Mouse (Mus musculus) adrenal gland, postnatal 14 days (tissue): ENCODE measurements at regions not wholly inside any gene's neighbourhood (a gene's known extent, or its start where the extent isn't known, plus 50 kb on each side); places are given as distances from the start of the nearest gene placed in this dataset.

ENCODE experiments used
- DNase-seq: peaks from one replicate; pipeline ENCODE4 v3.0.0; 2021; ENCODE audit warnings: mixed read lengths

DNA sequence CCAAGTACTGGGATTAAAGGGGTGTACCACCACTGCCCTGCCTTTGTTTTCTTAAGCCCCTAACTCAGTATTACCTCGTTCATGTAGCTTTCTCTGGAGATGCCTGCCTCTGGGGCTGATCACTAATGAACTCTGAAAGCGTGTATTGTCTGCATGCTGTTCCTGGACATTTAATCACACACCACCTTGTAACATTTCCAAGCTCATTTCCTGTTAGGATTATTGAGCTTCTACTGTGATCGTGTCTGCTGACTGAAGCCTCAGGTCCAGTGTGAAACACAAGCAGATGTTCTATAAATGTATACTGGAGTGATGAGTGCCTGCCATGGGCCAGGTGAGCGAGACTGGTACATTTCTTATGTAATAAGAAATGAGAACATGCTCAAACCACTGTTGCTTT, 398.6 kb downstream of the Brinp2 start:
- DNase-seq, result no peak

GRCm38 (mm10) chr1:157964461-157964860, 391.7 kb downstream of the Brinp2 start:
- DNase-seq, result no peak

DNA sequence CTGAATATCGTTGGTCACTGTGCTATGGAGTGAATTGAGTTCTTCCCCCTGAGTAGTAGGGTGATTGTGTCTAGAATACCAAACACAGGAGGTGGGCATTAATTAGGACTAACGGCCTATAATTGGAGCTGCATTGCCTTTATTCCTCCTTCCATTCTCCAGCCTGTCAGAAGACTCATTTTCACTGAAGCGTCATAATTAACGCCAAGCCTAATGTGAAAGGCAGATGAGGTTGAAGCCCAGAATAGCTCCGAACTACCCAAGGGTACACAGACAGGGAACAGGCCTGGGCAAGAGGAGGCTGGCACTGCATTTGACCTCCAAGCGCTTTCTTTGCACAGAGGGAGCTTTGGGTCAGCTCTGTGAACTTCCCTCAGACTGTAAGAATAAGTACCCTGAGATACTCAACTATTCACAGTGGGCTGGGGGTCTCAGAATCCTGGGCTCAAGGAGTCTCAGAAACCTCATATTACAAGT, 386.5 kb downstream of the Brinp2 start:
- DNase-seq, result no peak

- no peak for DNase-seq
Measured at GRCm38 (mm10) chr1:157973373-157974232, 382.5 kb downstream of the Brinp2 start.

DNA sequence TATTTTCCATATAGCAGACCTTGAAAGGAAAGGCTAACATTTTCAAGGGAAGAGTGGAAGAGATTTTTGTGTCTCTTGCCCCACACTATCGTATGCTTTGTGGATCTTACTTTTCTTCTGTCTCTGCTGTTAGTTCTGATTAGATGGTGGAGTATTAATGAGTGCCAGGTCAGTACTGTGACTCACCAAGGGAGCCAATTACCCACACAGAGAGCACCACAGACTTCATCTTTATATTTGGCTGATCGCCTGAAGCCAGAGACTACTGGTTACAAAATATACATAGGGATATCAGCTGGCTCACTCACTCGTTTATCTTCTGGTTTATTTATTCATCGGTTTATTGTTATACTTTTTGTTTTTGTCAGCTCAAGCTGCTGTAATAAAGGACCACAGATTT, 381.5 kb downstream of the Brinp2 start:
- no peak for DNase-seq

DNA sequence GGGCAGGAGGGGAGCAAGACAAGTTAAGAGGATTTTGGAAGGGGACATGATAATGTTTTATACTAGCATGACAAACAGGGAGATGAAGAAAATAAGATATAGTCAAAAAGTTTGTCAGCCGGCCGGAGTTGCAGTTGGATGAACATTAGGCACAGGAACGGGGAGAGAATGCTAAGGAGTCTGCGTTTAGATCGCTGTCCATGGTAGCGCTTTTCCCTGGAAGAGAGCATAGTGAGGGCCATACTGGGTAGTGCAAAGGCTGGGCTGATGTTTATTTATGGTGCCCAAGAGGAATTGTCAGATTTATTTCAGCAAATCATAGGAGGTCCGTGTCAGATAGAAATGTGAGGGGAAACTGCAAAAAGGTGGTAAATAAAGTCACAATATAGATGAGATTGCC, 337.0 kb downstream of the Brinp2 start:
- DNase-seq, result peak; percentile 42

DNA sequence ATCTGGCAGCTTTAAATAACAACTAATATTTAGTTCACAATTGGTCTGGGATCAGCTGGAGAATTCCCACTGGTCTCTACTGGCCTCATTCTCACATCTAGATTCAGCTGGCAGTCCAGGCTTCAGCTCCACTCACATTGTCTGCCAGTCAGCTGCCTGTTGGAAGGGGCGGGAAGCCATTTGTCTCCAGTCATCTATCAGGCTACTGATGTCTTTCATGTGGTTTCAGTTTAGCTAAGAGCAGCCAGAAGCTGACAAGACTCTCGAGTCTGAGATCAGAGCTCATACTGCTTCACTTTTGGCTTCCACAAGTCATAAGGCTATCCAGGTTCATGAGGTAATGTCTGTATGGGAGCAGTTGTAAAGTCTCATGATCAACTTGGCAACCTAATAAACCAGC, 316.4 kb downstream of the Brinp2 start:
- DNase-seq, result no peak

DNA sequence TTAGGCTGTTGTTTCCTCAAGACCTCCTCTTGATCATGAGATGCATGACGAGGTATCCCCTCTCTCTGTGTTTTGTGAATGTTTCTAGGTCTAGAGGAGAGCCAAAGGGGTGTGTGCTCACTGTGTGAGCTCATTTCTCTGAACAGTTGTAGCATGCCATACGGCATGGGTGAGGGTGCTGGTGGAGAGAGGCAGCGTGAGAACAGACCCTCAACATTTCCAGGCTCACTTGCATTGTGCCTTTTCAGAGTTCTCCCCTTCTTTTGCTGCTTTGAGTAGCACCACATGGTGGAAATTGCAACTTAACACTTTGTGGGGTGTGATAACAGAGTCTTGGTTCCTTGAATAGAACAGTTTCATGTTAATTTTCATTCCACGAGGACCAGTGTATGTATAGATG, 315.8 kb downstream of the Brinp2 start:
- DNase-seq, result no peak

- no peak for DNase-seq
Measured at GRCm38 (mm10) chr1:158052644-158053043, 303.5 kb downstream of the Brinp2 start.

DNA sequence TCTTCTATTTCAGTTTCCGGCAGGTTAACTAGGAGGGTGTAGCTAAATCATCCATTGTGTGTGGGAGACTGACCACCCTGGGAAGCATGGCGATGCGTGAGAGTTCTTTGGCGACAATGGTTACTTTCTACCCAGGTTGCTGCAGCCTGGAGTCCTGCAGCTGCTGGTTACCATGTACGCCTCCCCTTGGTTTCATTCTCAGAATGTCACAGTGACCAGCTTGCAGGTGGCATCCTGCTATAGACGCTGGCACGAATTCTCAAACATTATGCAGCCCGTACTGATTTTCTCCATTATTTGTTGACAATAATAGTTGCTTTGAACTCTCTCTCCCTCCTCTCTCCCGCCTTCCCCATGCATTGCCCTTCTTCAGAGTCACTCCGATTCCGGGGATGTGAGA, 301.2 kb downstream of the Brinp2 start:
- no peak for DNase-seq

DNA sequence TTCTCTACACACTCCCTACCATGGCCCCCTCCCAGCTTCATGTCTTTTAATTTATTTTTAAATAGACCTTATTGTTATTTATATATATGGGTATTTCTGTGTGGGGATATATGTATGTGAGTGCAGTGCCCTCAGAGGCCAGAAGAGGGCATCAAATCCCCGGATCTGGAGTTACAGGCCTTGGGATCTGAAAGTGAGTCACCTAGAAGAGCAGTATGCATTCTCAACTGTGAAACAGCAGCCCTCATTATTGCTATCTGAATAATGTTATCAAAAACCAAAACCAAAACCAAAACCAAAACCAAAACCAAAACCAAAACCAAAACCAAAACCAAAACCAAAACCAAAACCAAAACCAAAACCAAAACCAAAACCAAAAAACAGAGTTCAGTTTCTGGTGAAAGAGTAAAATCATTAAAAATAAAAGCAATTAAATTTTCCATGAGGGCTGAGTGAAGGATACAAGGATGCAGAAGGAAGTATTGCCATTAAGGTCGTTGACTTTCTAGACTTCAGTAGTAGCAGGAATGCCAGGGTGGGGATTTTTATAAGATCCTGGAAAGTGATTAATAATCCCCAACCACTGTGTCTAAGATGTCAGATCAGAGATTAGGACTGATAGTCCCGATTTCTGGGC, 299.0 kb downstream of the Brinp2 start:
- no peak for DNase-seq

GRCm38 (mm10) chr1:158057789-158058188, 298.3 kb downstream of the Brinp2 start:
- no peak for DNase-seq

- DNase-seq, result no peak
Measured at GRCm38 (mm10) chr1:158061995-158062394, 294.1 kb downstream of the Brinp2 start.

DNA sequence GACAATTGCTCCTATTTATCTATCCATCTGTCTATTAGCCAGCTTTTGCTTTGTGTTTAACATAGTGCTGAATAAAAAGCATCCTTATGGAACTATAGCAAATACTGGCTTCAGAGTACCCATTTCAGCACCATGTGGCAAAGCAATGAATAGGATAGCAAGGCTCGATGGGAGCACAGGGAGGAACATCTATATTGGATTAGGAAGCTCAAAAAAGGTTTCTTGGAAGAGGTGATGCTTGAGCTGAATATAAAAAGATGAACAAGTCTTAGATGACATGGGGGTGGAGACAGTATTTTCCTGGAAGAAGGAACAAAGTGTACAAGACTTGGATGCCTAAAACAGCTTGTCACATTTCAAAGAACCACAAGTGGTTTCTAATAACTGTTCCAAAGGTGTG, 273.9 kb downstream of the Brinp2 start:
- no peak for DNase-seq

GRCm38 (mm10) chr1:158085856-158086255, 270.3 kb downstream of the Brinp2 start:
- DNase-seq, result no peak

DNA sequence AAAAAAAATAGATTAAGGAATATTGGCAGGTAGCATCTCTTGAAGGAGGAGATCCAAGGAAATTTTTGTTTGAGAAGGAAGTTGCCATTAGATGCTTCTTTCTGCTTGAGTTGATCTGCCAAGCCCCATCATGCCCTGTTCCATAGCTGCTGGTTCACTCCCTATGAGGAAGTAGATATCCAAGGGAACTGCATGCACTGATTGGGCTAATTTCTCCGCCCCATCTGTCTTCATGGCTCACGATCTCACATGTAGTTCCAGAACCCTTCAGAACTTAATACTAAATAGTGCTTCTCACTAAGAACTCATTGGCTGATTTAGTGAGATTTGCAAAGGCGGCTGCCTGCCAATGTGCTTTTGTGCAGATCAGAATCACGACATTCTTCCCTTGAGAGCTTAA, 258.6 kb downstream of the Brinp2 start:
- no peak for DNase-seq

GRCm38 (mm10) chr1:158119708-158120107, 236.4 kb downstream of the Brinp2 start:
- no peak for DNase-seq

- no peak for DNase-seq
Measured at GRCm38 (mm10) chr1:158124902-158125301, 231.2 kb downstream of the Brinp2 start.

DNA sequence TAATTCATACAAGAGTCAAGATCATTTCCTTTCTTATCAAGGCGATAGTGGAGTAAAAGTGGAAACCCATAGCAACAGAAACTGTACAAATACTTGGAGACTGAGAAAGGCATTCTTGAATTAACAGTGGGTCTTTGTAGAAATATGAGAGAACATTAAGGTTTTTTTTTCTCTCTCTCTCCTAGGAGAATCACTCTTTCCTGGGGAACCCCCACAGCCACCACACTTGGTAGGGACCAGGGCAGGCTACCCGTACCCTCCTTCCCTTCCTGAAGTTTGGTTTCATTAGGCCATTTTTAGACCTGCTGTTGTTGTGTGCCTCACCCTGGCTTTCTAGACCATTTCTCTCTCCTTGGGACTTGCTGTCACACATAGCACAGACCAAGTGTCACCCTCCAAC, 229.9 kb downstream of the Brinp2 start:
- DNase-seq, result no peak

DNA sequence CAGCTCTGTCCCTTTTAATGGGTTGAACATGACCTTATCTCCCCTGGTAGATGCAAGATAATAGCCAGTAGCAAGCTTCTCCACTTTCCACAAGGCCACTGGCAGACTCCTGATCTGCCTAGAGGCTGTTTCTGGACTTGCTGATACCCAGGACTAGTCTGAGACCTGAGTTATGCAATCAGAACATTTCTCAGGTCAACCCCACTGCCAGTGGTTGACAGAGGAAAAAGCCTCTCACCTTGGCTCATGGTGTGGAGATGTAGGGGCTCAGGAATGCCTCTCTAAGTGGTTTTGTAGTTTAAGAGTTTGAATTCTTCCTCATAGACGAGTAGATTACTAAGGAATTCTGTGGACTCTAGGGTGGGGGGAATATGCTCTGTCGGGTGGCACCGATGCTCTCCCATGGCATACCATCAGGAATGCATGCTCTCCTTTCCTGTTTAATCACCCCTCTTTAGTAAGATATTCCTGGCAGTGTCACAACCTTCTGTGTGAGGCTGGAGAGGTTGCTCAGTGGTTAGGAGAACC, 226.8 kb downstream of the Brinp2 start:
- DNase-seq, result no peak

GRCm38 (mm10) chr1:158147525-158147924, 208.6 kb downstream of the Brinp2 start:
- DNase-seq, result peak; percentile 7

DNA sequence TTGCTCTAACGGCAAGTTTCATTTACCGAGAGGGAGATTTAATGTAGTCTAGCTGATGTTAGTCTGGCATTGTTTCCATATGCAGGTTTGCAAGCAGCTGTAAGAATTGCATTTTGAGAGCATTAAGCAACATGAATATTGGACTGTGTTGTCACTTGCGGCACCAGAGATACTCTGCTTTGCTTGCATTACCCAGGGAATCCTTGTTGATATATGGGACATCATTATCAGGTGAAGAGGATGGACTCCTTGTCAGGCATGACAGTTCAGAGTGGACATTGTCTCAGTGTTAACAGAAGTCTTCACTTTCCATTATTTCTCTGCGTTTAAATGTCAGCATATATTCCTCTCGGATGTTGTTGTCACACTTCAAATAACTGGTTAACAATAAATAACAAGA, 208.1 kb downstream of the Brinp2 start:
- DNase-seq, result no peak

DNA sequence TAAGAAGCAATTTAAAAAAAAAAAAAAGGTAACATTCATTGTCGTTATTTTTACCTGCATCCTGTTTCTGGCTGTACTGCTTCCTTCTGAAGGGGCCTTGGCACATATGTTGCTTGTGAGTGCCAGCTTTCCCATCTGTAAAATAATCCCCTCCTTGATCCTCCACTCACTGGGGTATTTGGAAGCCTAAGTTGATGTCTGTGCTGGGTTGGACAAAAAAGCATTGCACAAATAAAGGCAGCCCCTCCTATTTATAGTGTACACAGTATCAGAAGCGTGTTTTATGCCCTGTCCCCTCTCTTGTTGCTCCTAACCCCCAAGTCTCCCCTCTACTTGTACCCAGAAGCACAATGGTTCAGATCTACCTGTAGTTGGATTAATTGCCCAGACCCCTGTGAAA, 195.0 kb downstream of the Brinp2 start:
- DNase-seq, result no peak

DNA sequence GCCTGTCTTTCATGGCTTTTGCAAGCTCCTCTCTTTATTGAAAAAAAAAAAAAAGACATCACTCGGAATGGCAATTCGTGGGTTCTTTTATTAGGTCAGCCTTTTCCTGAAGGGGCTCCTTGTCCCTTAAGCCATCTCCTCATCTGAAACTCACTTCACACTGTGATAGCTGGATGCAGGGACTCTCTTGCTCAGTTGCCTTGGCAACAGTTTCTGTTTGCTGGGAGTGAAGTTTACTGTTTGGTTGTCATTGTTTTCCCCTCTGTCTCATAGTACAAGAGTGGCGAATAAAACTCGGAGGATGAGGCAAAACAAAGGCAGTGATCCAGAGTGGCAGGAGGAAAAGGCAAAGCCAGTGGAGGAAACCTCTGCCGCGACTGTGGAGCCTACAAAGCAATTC, 194.6 kb downstream of the Brinp2 start:
- no peak for DNase-seq
